Mouse (Mus musculus) CH12.LX (cell line): ENCODE measurements around the gene Cyfip2. TPM values are rescaled to one million over a fixed set of nuclear protein-coding genes. Genes with fewer than 3 reads are reported as not detected.

Experiments used
- DNase-seq: peaks from one replicate; pipeline ENCODE4 v3.0.0-alpha.2; 2013; ENCODE audit errors: extremely low read depth
- H3K27ac ChIP-seq: 2 replicates; pipeline ENCODE4 v1.5.1; 2012; ENCODE audit warnings: low read depth, mild to moderate bottlenecking, control low read depth, moderate library complexity; ENCODE audit not compliant: insufficient read depth
- H3K27me3 ChIP-seq: replicated peaks from 2 replicates; pipeline ENCODE3; 2012; ENCODE audit warnings: inconsistent platforms
- H3K36me3 ChIP-seq, 2 experiments: replicated peaks in 1 of 2; 2 replicates each; pipeline versions ENCODE3 to v1.6.1; 2012; ENCODE audit warnings: inconsistent platforms in 1 of 2, low read length in 1 of 2, mild to moderate bottlenecking in 1 of 2, mixed read lengths in 1 of 2, moderate library complexity in 1 of 2; ENCODE audit not compliant: control insufficient read depth in 1 of 2, insufficient read depth in 1 of 2
- H3K4me1 ChIP-seq, 2 experiments: 2 replicates each; pipeline ENCODE4 v1.6.1; 2012; ENCODE audit warnings: inconsistent platforms in 1 of 2, moderate library complexity in 1 of 2; ENCODE audit not compliant: insufficient read depth in 2 of 2, control insufficient read depth in 1 of 2
- H3K4me2 ChIP-seq: 2 replicates; pipeline ENCODE4 v1.6.1; 2012; ENCODE audit warnings: low read depth, mild to moderate bottlenecking, control low read depth; ENCODE audit not compliant: poor library complexity, insufficient read depth, severe bottlenecking
- H3K4me3 ChIP-seq, 3 experiments: fragments of 150-350 bp in 1 of 3; sonication (generic) in 1 of 3; replicated peaks in 1 of 3; 2 replicates each; pipeline versions ENCODE3 to v1.5.1; 2011 to 2012; ENCODE audit warnings: low read depth in 2 of 3, low read length in 2 of 3, mild to moderate bottlenecking in 2 of 3, moderate library complexity in 2 of 3, control low read depth in 1 of 3, improper control_type of control experiment in 1 of 3, inconsistent platforms in 1 of 3, mixed read lengths in 1 of 3; ENCODE audit not compliant: poor library complexity in 1 of 3
- H3K79me2 ChIP-seq: replicated peaks from 2 replicates; pipeline ENCODE4 v1.6.1; 2012; ENCODE audit warnings: mild to moderate bottlenecking, moderate library complexity; ENCODE audit not compliant: control insufficient read depth, poor library complexity, insufficient read depth, severe bottlenecking; ENCODE audit errors: extremely low read depth
- H3K9ac ChIP-seq: 2 replicates; pipeline ENCODE4 v1.6.1; 2012; ENCODE audit warnings: low read depth, mild to moderate bottlenecking, control low read depth, moderate library complexity; ENCODE audit not compliant: insufficient read depth
- H3K9me3 ChIP-seq: replicated peaks from 2 replicates; pipeline ENCODE3; 2012; ENCODE audit warnings: low read length, inconsistent platforms, mixed read lengths
- BHLHE40 ChIP-seq: IDR thresholded peaks from 2 replicates; pipeline ENCODE4 v1.6.1; 2011; ENCODE audit warnings: mild to moderate bottlenecking, low read depth, low read length, improper control_type of control experiment
- CHD1 ChIP-seq: IDR thresholded peaks from 2 replicates; pipeline ENCODE4 v1.6.1; 2012; ENCODE audit warnings: low read depth, low read length, improper control_type of control experiment, inconsistent platforms
- CTCF ChIP-seq, 2 experiments: IDR thresholded peaks in 1 of 2; conservative IDR thresholded peaks in 1 of 2; 2 replicates each; pipeline ENCODE4 v1.5.1; 2011 to 2012; ENCODE audit warnings: low read depth in 2 of 2, low read length in 2 of 2, improper control_type of control experiment in 1 of 2, inconsistent platforms in 1 of 2, mild to moderate bottlenecking in 1 of 2, moderate library complexity in 1 of 2
- E2F4 ChIP-seq: IDR thresholded peaks from 2 replicates; pipeline ENCODE4 v1.6.1; 2011; ENCODE audit warnings: low read depth, low read length, improper control_type of control experiment; ENCODE audit not compliant: insufficient replicate concordance
- HCFC1 ChIP-seq: IDR thresholded peaks from 2 replicates; pipeline ENCODE4 v1.6.1; 2012; ENCODE audit warnings: low read depth, mild to moderate bottlenecking, inconsistent platforms, low read length, improper control_type of control experiment
- IRF4 ChIP-seq: IDR thresholded peaks from 2 replicates; pipeline ENCODE4 v1.6.1; 2014; ENCODE audit warnings: low read depth, mild to moderate bottlenecking, inconsistent platforms, low read length, improper control_type of control experiment
- JUND ChIP-seq: conservative IDR thresholded peaks from 2 replicates; pipeline ENCODE4 v1.6.1; 2011; ENCODE audit warnings: low read depth, low read length, improper control_type of control experiment
- MAFK ChIP-seq: IDR thresholded peaks from 2 replicates; pipeline ENCODE4 v1.6.1; 2011; ENCODE audit warnings: low read length, improper control_type of control experiment; ENCODE audit not compliant: insufficient replicate concordance
- MAZ ChIP-seq: IDR thresholded peaks from 2 replicates; pipeline ENCODE4 v1.6.1; 2012; ENCODE audit warnings: low read depth, mild to moderate bottlenecking, inconsistent platforms, low read length, improper control_type of control experiment, moderate library complexity
- MYC ChIP-seq: IDR thresholded peaks from 2 replicates; pipeline ENCODE4 v1.6.1; 2011; ENCODE audit warnings: low read depth, mild to moderate bottlenecking, improper control_type of control experiment, low read length
- NELFE ChIP-seq: IDR thresholded peaks from 2 replicates; pipeline ENCODE4 v1.6.1; 2011; ENCODE audit warnings: low read depth, low read length, improper control_type of control experiment
- NRF1 ChIP-seq: IDR thresholded peaks from 2 replicates; pipeline ENCODE4 v1.6.1; 2014; ENCODE audit warnings: low read depth, mild to moderate bottlenecking, inconsistent platforms, low read length, improper control_type of control experiment, moderate library complexity
- POLR2A ChIP-seq: IDR thresholded peaks from 2 replicates; pipeline ENCODE4 v1.6.1; 2011; ENCODE audit warnings: low read depth, mild to moderate bottlenecking, improper control_type of control experiment, low read length
- SIN3A ChIP-seq: IDR thresholded peaks from 2 replicates; pipeline ENCODE4 v1.6.1; 2012; ENCODE audit warnings: low read length, improper control_type of control experiment, inconsistent platforms
- TCF12 ChIP-seq: IDR thresholded peaks from 2 replicates; pipeline ENCODE4 v1.6.1; 2014; ENCODE audit warnings: low read depth, mild to moderate bottlenecking, inconsistent platforms, low read length, improper control_type of control experiment
- USF2 ChIP-seq: conservative IDR thresholded peaks from 2 replicates; pipeline ENCODE4 v1.6.1; 2011; ENCODE audit warnings: low read depth, low read length, improper control_type of control experiment
- ZC3H11A ChIP-seq: IDR thresholded peaks from 2 replicates; pipeline ENCODE4 v1.6.1; 2012; ENCODE audit warnings: low read depth, mild to moderate bottlenecking, inconsistent platforms, low read length, improper control_type of control experiment
- ZKSCAN1 ChIP-seq: IDR thresholded peaks from 2 replicates; pipeline ENCODE4 v1.6.1; 2012; ENCODE audit warnings: low read depth, inconsistent platforms, low read length, improper control_type of control experiment, borderline replicate concordance
- ZMIZ1 ChIP-seq: IDR thresholded peaks from 2 replicates; pipeline ENCODE4 v1.6.1; 2012; ENCODE audit warnings: low read depth, mild to moderate bottlenecking, inconsistent platforms, low read length, improper control_type of control experiment
- dilution Hi-C: fragments of 300-500 bp; cut with MboI; formaldehyde crosslinking; loops from 2 replicates; pipeline ENCODE4 v1.14.3; 2020; ENCODE audit warnings: low sequenced_read_pairs; ENCODE audit not compliant: extremely low pct_unique_long_range_greater_than_20kb, extremely low pct_ligation_motif_present
- in situ Hi-C: fragments of 300-500 bp; cut with MboI; formaldehyde crosslinking; loops from 3 replicates; pipeline ENCODE4 v1.14.3; 2019; ENCODE audit warnings: low sequenced_read_pairs, low pct_ligation_motif_present, low pct_unique_long_range_greater_than_20kb, mixed read lengths
- polyA plus RNA-seq: library from polyadenylated mRNA; unstranded; fragments of >175 nt; gene quantifications from 2 replicates; pipeline ENCODE4 v1.2.1, GENCODE M21; 2012; ENCODE audit warnings: low read depth; ENCODE audit not compliant: insufficient read length
- total RNA-seq, 2 experiments: library from RNA; depleted of rRNA; stranded (reverse); fragments of 300-350 nt in 1 of 2; fragments of >200 nt in 1 of 2; gene quantifications; 2 replicates each; pipeline ENCODE4 v1.2.3; 2012 to 2014

Cyfip2 gene
- total and polyA plus RNA-seq, 3 experiments = 40.7 to 194 (median 97.6) TPM

DNA sequence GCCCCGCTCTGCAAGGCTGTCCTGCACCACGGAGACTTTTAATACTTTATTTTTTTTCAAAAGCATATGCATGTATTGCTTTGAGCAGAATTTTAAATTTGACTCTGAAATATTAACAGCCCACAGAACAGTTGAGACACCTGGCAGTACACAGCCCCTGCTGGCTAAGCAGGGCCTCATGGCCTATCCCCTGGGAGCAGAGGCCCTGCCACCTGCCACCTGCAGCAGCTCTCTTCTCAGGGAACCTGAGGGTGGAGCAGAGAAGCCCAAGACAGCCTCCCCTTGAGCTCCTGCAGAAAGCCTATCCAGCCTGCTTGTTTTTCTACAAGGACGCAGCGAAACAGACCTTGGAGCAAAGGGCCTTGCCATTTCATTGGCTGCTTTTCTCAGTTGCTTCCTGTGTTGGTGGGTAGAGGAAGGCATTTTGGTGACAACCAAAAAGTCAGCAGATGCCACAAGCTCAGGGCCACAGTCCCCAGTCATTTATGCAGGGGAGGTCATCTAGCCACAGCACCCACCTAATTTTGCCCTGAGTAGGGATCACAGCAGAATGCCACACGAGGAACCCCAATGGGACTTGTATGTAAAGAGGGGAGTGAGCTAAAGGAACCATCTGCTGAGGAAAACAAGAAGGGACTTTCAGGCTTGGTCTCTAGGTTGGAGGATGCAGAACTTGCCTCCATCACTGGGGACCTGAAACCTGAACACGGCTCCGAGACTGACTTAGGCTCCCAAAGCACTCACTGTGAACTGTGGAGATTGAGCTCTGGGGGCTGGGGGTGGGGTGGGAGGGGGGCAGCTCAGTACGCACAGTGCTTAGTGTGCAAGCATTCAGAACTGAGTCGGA, 7.6 kb downstream of the Cyfip2 start (continued):
- TF ChIP-seq ZMIZ1 = 0 out of 2 replicates have a peak, but pooled peaks have one; percentile 4

DNA sequence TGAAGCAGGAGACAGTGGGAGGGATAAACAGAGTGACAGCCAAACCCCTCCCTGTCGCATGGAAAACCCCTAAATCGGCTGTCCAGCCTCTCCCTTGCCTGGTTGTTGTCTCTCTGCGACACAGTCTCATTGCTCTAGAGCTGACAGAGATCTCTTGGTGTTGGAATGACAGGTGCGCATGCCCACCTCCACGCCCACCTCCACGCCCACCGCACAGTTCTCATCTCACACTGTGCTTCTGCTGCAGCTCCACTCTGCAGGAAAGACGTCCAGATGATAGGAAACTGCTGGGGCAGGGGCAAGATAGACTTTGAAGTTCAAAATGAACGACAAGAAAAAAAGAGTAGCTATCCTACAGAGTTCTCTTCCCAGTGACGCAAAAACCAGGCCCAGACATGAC, 8.6 kb downstream of the Cyfip2 start:
- dilution Hi-C loops (no loop called here), in situ Hi-C loops (no loop called here)
- no peaks in the 10 kb centered on the region for H3K9me3 ChIP-seq
- no peaks in the 10 kb centered on the region for H3K27me3 ChIP-seq
- H3K4me1 ChIP-seq = peaks cover 34 to 75% of the 10 kb centered on the region in 2 experiments
- peaks cover 89% of the 10 kb centered on the region for H3K79me2 ChIP-seq
- no peak for TF ChIP-seq MAFK
- TF ChIP-seq NRF1 = peak; percentile 89
- peak; percentile 58; the same call in 1 of the 2 replicates for TF ChIP-seq MYC
- TF ChIP-seq NELFE = peak; percentile 53
- no peak for TF ChIP-seq USF2
- TF ChIP-seq HCFC1 = no peak
- no peak for TF ChIP-seq CTCF (conservative IDR thresholded peaks at IDR 0.05 in 1 of 2, IDR thresholded peaks at IDR 0.05 in 1 of 2; ENCODE audit: low read depth in 2 of 2, low read length in 2 of 2)
- TF ChIP-seq BHLHE40 = no peak; the same call in 1 of the 2 replicates
- TF ChIP-seq SIN3A = peak; percentile 16; the same call in 1 of the 2 replicates
- TF ChIP-seq POLR2A = peak; percentile 53; the same call in 1 of the 2 replicates
- no peak for TF ChIP-seq E2F4
- TF ChIP-seq IRF4 = 0 out of 2 replicates have a peak, but pooled peaks have one; percentile 20
- 0 out of 2 replicates have a peak, but pooled peaks have one; percentile 3 for TF ChIP-seq MAZ
- TF ChIP-seq TCF12 = no peak
- no peak for TF ChIP-seq ZC3H11A
- peaks cover 23 to 65% of the 10 kb centered on the region in 2 experiments for H3K36me3 ChIP-seq
- peak overlapping the region; percentile 61 for H3K9ac ChIP-seq
- H3K4me2 ChIP-seq = peak overlapping the region; percentile 85
- peak overlapping the region; percentile 97 for H3K27ac ChIP-seq
- H3K4me3 ChIP-seq = peak overlapping the region in 2 of 3 experiments; percentile 8 to 12
- DNase-seq = peak; percentile 75

GRCm38 (mm10) chr11:46302471-46302870, 10.2 kb downstream of the Cyfip2 start:
- in situ Hi-C loops = no loop called here
- dilution Hi-C loops = no loop called here
- Histone ChIP-seq H3K9ac (no peak overlapping the region), H3K36me3 (peaks cover 32 to 76% of the 10 kb centered on the region in 2 experiments), H3K4me1 (peaks cover 35 to 91% of the 10 kb centered on the region in 2 experiments), H3K9me3 (no peaks in the 10 kb centered on the region), H3K27ac (no peak overlapping the region), H3K4me3 (no peak overlapping the region), H3K79me2 (peaks cover 92% of the 10 kb centered on the region), H3K4me2 (no peak overlapping the region), H3K27me3 (no peaks in the 10 kb centered on the region)
- no peak for DNase-seq
- TF ChIP-seq BHLHE40 (no peak), IRF4 (no peak), JUND (no peak), CHD1 (no peak), ZKSCAN1 (no peak), E2F4 (no peak)
